Mouse (Mus musculus): Measurements from ENCODE around the gene Gm20388.

- TF ChIP-seq POLR2A (IDR thresholded peaks at IDR 0.05; ENCODE audit: borderline replicate concordance, extremely low read depth, insufficient read depth, insufficient read length, poor library complexity, severe bottlenecking) (no peak), CTCF (IDR thresholded peaks at IDR 0.05; ENCODE audit: borderline replicate concordance, extremely low read depth, insufficient read depth, insufficient read length) (no peak)
Measured at GRCm38 (mm10) chr8:122291549-122291948, 2380.9 kb downstream of the Gm20388 start.

Data from brain, embryonic 14.5 days (tissue).